ENCODE assay signal across 10 mouse cellular contexts in the genomic region with DNA sequence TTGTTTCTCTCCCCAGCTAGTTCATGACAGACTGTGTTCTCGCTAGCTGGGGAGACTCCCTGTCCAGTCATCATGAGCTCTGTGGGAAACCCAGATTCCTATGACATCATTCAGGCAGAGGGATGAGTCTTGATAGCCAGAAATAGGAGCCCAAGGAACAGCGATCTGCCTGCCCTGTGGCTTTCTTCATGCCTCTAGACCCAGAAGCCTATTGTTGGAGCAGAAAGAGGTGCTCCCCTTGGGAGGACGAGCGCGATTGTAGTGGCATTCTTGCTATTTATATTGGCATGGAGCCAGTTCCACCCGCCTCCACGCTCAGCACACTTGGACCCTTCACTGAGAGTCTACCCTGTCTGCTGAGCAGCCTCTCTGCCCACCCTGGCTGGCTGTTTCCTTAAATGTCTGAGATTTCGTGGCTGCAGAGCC.
DNase-seq lines count a peak whose midpoint lies in the region; ATAC-seq lines count a peak whose summit lies in the region.
"Had no signal": no experiment of that assay in that cellular context is flagged by ENCODE, and none has a peak within 500 bp of the region (broad histone marks: within the 10 kb centered on the region; RNA-seq: fewer than 3 reads in every experiment).

No protein-coding gene starts in this region.

- H3K4me3 ChIP-seq in midbrain, embryonic 14.5 days (replicated peaks; ENCODE audit: low read depth, low read length), result no peak overlapping the region
- no peak overlapping the region for H3K4me3 ChIP-seq in midbrain, embryonic 11.5 days (ENCODE audit: low read depth, low read length)
- H3K4me3 ChIP-seq: embryonic facial prominence, embryonic 15.5 days had no signal

- DNase-seq in heart, adult 11 months, result peak; percentile 97
- DNase-seq in heart, postnatal 14 days, result no peak
- DNase-seq in midbrain, embryonic 14.5 days, result peak; percentile 42
- DNase-seq in midbrain, embryonic 11.5 days (ENCODE audit: low spot score, missing footprints), result no peak
- DNase-seq in fibroblast of lung, adult 2 months (ENCODE audit: low read depth), result peak; percentile 72
- peak; percentile 65 for DNase-seq in skeletal muscle tissue, adult 2 months (ENCODE audit: low read depth, low spot score)
- no peak for DNase-seq in gastrocnemius, adult 8-10 months (ENCODE audit: low spot score in 2 of 2)
- DNase-seq: kidney, postnatal 10 days had no signal

- no peak overlapping the region for H3K9ac ChIP-seq in midbrain, embryonic 14.5 days (replicated peaks; ENCODE audit: low read length)
- H3K9ac ChIP-seq in midbrain, embryonic 11.5 days (ENCODE audit: low read length), result no peak overlapping the region
- H3K9ac ChIP-seq: embryonic facial prominence, embryonic 15.5 days had no signal

- 48% methylated on average over 8 of the region's 8 CpGs for WGBS in midbrain, embryonic 14.5 days
- WGBS in midbrain, embryonic 11.5 days, result 88% methylated on average over 8 of the region's 8 CpGs

- H3K4me2 ChIP-seq in midbrain, embryonic 14.5 days (ENCODE audit: low read length), result no peak overlapping the region
- no peak overlapping the region for H3K4me2 ChIP-seq in midbrain, embryonic 11.5 days
- H3K4me2 ChIP-seq: embryonic facial prominence, embryonic 15.5 days had no signal

- H3K36me3 ChIP-seq in midbrain, embryonic 14.5 days (ENCODE audit: control insufficient read depth, insufficient read depth, low read length), result peaks cover 95% of the 10 kb centered on the region
- H3K36me3 ChIP-seq in midbrain, embryonic 11.5 days (ENCODE audit: control insufficient read depth, insufficient read depth, low read length), result peaks cover 28% of the 10 kb centered on the region
- H3K36me3 ChIP-seq: G1E had no signal

- no peaks in the 10 kb centered on the region for H3K4me1 ChIP-seq in midbrain, embryonic 14.5 days (ENCODE audit: control insufficient read depth, insufficient read depth, low read length)
- H3K4me1 ChIP-seq in midbrain, embryonic 11.5 days (ENCODE audit: control insufficient read depth, insufficient read depth, low read length), result no peaks in the 10 kb centered on the region

- no peak for ATAC-seq in midbrain, embryonic 14.5 days (ENCODE audit: low FRiP score, low TSS enrichment)
- no peak for ATAC-seq in midbrain, embryonic 11.5 days (ENCODE audit: low FRiP score)

- H3K27ac ChIP-seq in midbrain, embryonic 14.5 days (replicated peaks; ENCODE audit: low read depth, low read length), result 0 out of 2 replicates have a peak overlapping the region, but pooled peaks have one; percentile 9
- no peak overlapping the region for H3K27ac ChIP-seq in midbrain, embryonic 11.5 days (ENCODE audit: low read depth, low read length)
- H3K27ac ChIP-seq: embryonic facial prominence, embryonic 15.5 days had no signal

- intact Hi-C loops in heart, postnatal 14 days (cut with DNase I), result loop anchor here (5.0 kb wide), 1 partner anchor 52 kb away; no protein-coding TSS in a partner anchor

- H3K9me3 ChIP-seq in midbrain, embryonic 14.5 days (ENCODE audit: control insufficient read depth, low read length), result no peaks in the 10 kb centered on the region
- H3K9me3 ChIP-seq in midbrain, embryonic 11.5 days (ENCODE audit: control insufficient read depth, low read length), result no peaks in the 10 kb centered on the region
- H3K9me3 ChIP-seq: embryonic facial prominence, embryonic 15.5 days; G1E had no signal

- H3K27me3 ChIP-seq in midbrain, embryonic 14.5 days (ENCODE audit: control insufficient read depth, insufficient read depth, low read length), result no peaks in the 10 kb centered on the region
- H3K27me3 ChIP-seq in midbrain, embryonic 11.5 days (ENCODE audit: control insufficient read depth, insufficient read depth, low read length), result no peaks in the 10 kb centered on the region
- H3K27me3 ChIP-seq: embryonic facial prominence, embryonic 15.5 days had no signal

Comparison
In these comparisons a context has a peak if more than half of its experiments do, and no peak if none do; other contexts are left out.
1. DNase-seq: peak in heart, adult 11 months (single experiment), midbrain, embryonic 14.5 days (single experiment), fibroblast of lung, adult 2 months (single experiment) and skeletal muscle tissue, adult 2 months (single experiment); none in heart, postnatal 14 days (0 of 2), midbrain, embryonic 11.5 days (single experiment) and gastrocnemius, adult 8-10 months (0 of 2).